Mouse (Mus musculus): ENCODE results near the gene Nr1i3.

GRCm38 (mm10) chr1:171268341-171268740 lies 54.6 kb downstream of the Nr1i3 start:
- TF ChIP-seq CTCF (IDR thresholded peaks at IDR 0.05; ENCODE audit: low read depth) (no peak), EP300 (IDR thresholded peaks at IDR 0.05; ENCODE audit: low read depth) (no peak)

Measured in heart, postnatal 0 days (tissue).